Mouse (Mus musculus) CH12.LX (cell line): ENCODE results near the gene Pabpn1. TPM values are rescaled to one million over a fixed set of nuclear protein-coding genes. Genes with fewer than 3 reads are reported as not detected.

Experiments
- DNase-seq: peaks from one replicate; pipeline ENCODE4 v3.0.0-alpha.2; 2013; ENCODE audit errors: extremely low read depth
- H3K27ac ChIP-seq: 2 replicates; pipeline ENCODE4 v1.5.1; 2012; ENCODE audit warnings: low read depth, mild to moderate bottlenecking, control low read depth, moderate library complexity; ENCODE audit not compliant: insufficient read depth
- H3K27me3 ChIP-seq: replicated peaks from 2 replicates; pipeline ENCODE3; 2012; ENCODE audit warnings: inconsistent platforms
- H3K36me3 ChIP-seq, 2 experiments: replicated peaks in 1 of 2; 2 replicates each; pipeline versions ENCODE3 to v1.6.1; 2012; ENCODE audit warnings: inconsistent platforms in 1 of 2, low read length in 1 of 2, mild to moderate bottlenecking in 1 of 2, mixed read lengths in 1 of 2, moderate library complexity in 1 of 2; ENCODE audit not compliant: control insufficient read depth in 1 of 2, insufficient read depth in 1 of 2
- H3K4me1 ChIP-seq, 2 experiments: 2 replicates each; pipeline ENCODE4 v1.6.1; 2012; ENCODE audit warnings: inconsistent platforms in 1 of 2, moderate library complexity in 1 of 2; ENCODE audit not compliant: insufficient read depth in 2 of 2, control insufficient read depth in 1 of 2
- H3K4me2 ChIP-seq: 2 replicates; pipeline ENCODE4 v1.6.1; 2012; ENCODE audit warnings: low read depth, mild to moderate bottlenecking, control low read depth; ENCODE audit not compliant: poor library complexity, insufficient read depth, severe bottlenecking
- H3K4me3 ChIP-seq, 3 experiments: fragments of 150-350 bp in 1 of 3; sonication (generic) in 1 of 3; replicated peaks in 1 of 3; 2 replicates each; pipeline versions ENCODE3 to v1.5.1; 2011 to 2012; ENCODE audit warnings: low read depth in 2 of 3, low read length in 2 of 3, mild to moderate bottlenecking in 2 of 3, moderate library complexity in 2 of 3, control low read depth in 1 of 3, improper control_type of control experiment in 1 of 3, inconsistent platforms in 1 of 3, mixed read lengths in 1 of 3; ENCODE audit not compliant: poor library complexity in 1 of 3
- H3K79me2 ChIP-seq: replicated peaks from 2 replicates; pipeline ENCODE4 v1.6.1; 2012; ENCODE audit warnings: mild to moderate bottlenecking, moderate library complexity; ENCODE audit not compliant: control insufficient read depth, poor library complexity, insufficient read depth, severe bottlenecking; ENCODE audit errors: extremely low read depth
- H3K9ac ChIP-seq: 2 replicates; pipeline ENCODE4 v1.6.1; 2012; ENCODE audit warnings: low read depth, mild to moderate bottlenecking, control low read depth, moderate library complexity; ENCODE audit not compliant: insufficient read depth
- H3K9me3 ChIP-seq: replicated peaks from 2 replicates; pipeline ENCODE3; 2012; ENCODE audit warnings: low read length, inconsistent platforms, mixed read lengths
- BHLHE40 ChIP-seq: IDR thresholded peaks from 2 replicates; pipeline ENCODE4 v1.6.1; 2011; ENCODE audit warnings: mild to moderate bottlenecking, low read depth, low read length, improper control_type of control experiment
- CHD1 ChIP-seq: IDR thresholded peaks from 2 replicates; pipeline ENCODE4 v1.6.1; 2012; ENCODE audit warnings: low read depth, low read length, improper control_type of control experiment, inconsistent platforms
- CHD2 ChIP-seq: IDR thresholded peaks from 2 replicates; pipeline ENCODE4 v1.6.1; 2011; ENCODE audit warnings: low read length, improper control_type of control experiment
- CTCF ChIP-seq, 2 experiments: IDR thresholded peaks in 1 of 2; conservative IDR thresholded peaks in 1 of 2; 2 replicates each; pipeline ENCODE4 v1.5.1; 2011 to 2012; ENCODE audit warnings: low read depth in 2 of 2, low read length in 2 of 2, improper control_type of control experiment in 1 of 2, inconsistent platforms in 1 of 2, mild to moderate bottlenecking in 1 of 2, moderate library complexity in 1 of 2
- E2F4 ChIP-seq: IDR thresholded peaks from 2 replicates; pipeline ENCODE4 v1.6.1; 2011; ENCODE audit warnings: low read depth, low read length, improper control_type of control experiment; ENCODE audit not compliant: insufficient replicate concordance
- ELF1 ChIP-seq: IDR thresholded peaks from 2 replicates; pipeline ENCODE4 v1.6.1; 2014; ENCODE audit warnings: low read depth, mild to moderate bottlenecking, inconsistent platforms, low read length, improper control_type of control experiment
- ETS1 ChIP-seq: conservative IDR thresholded peaks from 2 replicates; pipeline ENCODE4 v1.6.1; 2012; ENCODE audit warnings: low read depth, mild to moderate bottlenecking, inconsistent platforms, low read length, improper control_type of control experiment, moderate library complexity
- IRF4 ChIP-seq: IDR thresholded peaks from 2 replicates; pipeline ENCODE4 v1.6.1; 2014; ENCODE audit warnings: low read depth, mild to moderate bottlenecking, inconsistent platforms, low read length, improper control_type of control experiment
- JUND ChIP-seq: conservative IDR thresholded peaks from 2 replicates; pipeline ENCODE4 v1.6.1; 2011; ENCODE audit warnings: low read depth, low read length, improper control_type of control experiment
- MAFK ChIP-seq: IDR thresholded peaks from 2 replicates; pipeline ENCODE4 v1.6.1; 2011; ENCODE audit warnings: low read length, improper control_type of control experiment; ENCODE audit not compliant: insufficient replicate concordance
- MAX ChIP-seq: IDR thresholded peaks from 2 replicates; pipeline ENCODE4 v1.6.1; 2011; ENCODE audit warnings: low read length, improper control_type of control experiment
- MAZ ChIP-seq: IDR thresholded peaks from 2 replicates; pipeline ENCODE4 v1.6.1; 2012; ENCODE audit warnings: low read depth, mild to moderate bottlenecking, inconsistent platforms, low read length, improper control_type of control experiment, moderate library complexity
- MXI1 ChIP-seq: IDR thresholded peaks from 2 replicates; pipeline ENCODE4 v1.6.1; 2011; ENCODE audit warnings: mild to moderate bottlenecking, low read depth, low read length, improper control_type of control experiment
- NELFE ChIP-seq: IDR thresholded peaks from 2 replicates; pipeline ENCODE4 v1.6.1; 2011; ENCODE audit warnings: low read depth, low read length, improper control_type of control experiment
- PAX5 ChIP-seq: IDR thresholded peaks from 2 replicates; pipeline ENCODE4 v1.6.1; 2012; ENCODE audit warnings: low read length, inconsistent platforms, mixed read lengths
- POLR2AphosphoS2 ChIP-seq: IDR thresholded peaks from 2 replicates; pipeline ENCODE4 v1.6.1; 2011; ENCODE audit warnings: low read depth, low read length, improper control_type of control experiment
- RAD21 ChIP-seq: IDR thresholded peaks from 2 replicates; pipeline ENCODE4 v1.6.1; 2011; ENCODE audit warnings: low read depth, mild to moderate bottlenecking, low read length, improper control_type of control experiment, moderate library complexity
- SMC3 ChIP-seq: IDR thresholded peaks from 2 replicates; pipeline ENCODE4 v1.6.1; 2011; ENCODE audit warnings: low read depth, low read length, improper control_type of control experiment
- UBTF ChIP-seq: IDR thresholded peaks from 2 replicates; pipeline ENCODE4 v1.6.1; 2012; ENCODE audit warnings: low read depth, mild to moderate bottlenecking, inconsistent platforms, low read length, improper control_type of control experiment, moderate library complexity
- USF1 ChIP-seq: IDR thresholded peaks from 2 replicates; pipeline ENCODE4 v1.6.1; 2014; ENCODE audit warnings: low read depth, mild to moderate bottlenecking, inconsistent platforms, low read length, improper control_type of control experiment
- USF2 ChIP-seq: conservative IDR thresholded peaks from 2 replicates; pipeline ENCODE4 v1.6.1; 2011; ENCODE audit warnings: low read depth, low read length, improper control_type of control experiment
- dilution Hi-C: fragments of 300-500 bp; cut with MboI; formaldehyde crosslinking; loops from 2 replicates; pipeline ENCODE4 v1.14.3; 2020; ENCODE audit warnings: low sequenced_read_pairs; ENCODE audit not compliant: extremely low pct_unique_long_range_greater_than_20kb, extremely low pct_ligation_motif_present
- in situ Hi-C: fragments of 300-500 bp; cut with MboI; formaldehyde crosslinking; loops from 3 replicates; pipeline ENCODE4 v1.14.3; 2019; ENCODE audit warnings: low sequenced_read_pairs, low pct_ligation_motif_present, low pct_unique_long_range_greater_than_20kb, mixed read lengths
- polyA plus RNA-seq: library from polyadenylated mRNA; unstranded; fragments of >175 nt; gene quantifications from 2 replicates; pipeline ENCODE4 v1.2.1, GENCODE M21; 2012; ENCODE audit warnings: low read depth; ENCODE audit not compliant: insufficient read length
- total RNA-seq, 2 experiments: library from RNA; depleted of rRNA; stranded (reverse); fragments of 300-350 nt in 1 of 2; fragments of >200 nt in 1 of 2; gene quantifications; 2 replicates each; pipeline ENCODE4 v1.2.3; 2012 to 2014

The Pabpn1 gene
- 56.8 and 73.7 TPM in 2 replicates for total RNA-seq (2012; rRNA removed)
- 85.5 and 88.0 TPM in 2 replicates for total RNA-seq (2014; rRNA removed)
- polyA plus RNA-seq: 275 and 302 TPM in 2 replicates

GRCm38 (mm10) chr14:54892200-54892599 is at the start of gene Pabpn1:
TSS of gene Pabpn1 (plus strand) at chr14:54892500.
- Histone ChIP-seq H3K4me2 (peak within 1 kb of the TSS; percentile 87), H3K27ac (no peak within 1 kb of the TSS), H3K9ac (peak within 1 kb of the TSS; percentile 73), H3K4me1 (peaks cover 0 to 26% of the 10 kb centered on the region in 2 experiments; a peak in 2 of 4 replicates), H3K36me3 (peaks cover 16 to 19% of the 10 kb centered on the region in 2 experiments), H3K27me3 (no peaks in the 10 kb centered on the region), H3K9me3 (no peaks in the 10 kb centered on the region), H3K79me2 (peaks cover 25% of the 10 kb centered on the region), H3K4me3 (peak within 1 kb of the TSS; percentile 61 to 81 (median 81))
- in situ Hi-C loops (no loop called here), dilution Hi-C loops (no loop called here)
- TF ChIP-seq BHLHE40: no peak
- TF ChIP-seq MXI1: no peak
- no peak for TF ChIP-seq ETS1
- no peak for TF ChIP-seq ELF1
- TF ChIP-seq MAFK: no peak
- no peak for TF ChIP-seq POLR2AphosphoS2
- TF ChIP-seq CHD2: no peak
- no peak for TF ChIP-seq PAX5
- no peak for TF ChIP-seq IRF4
- no peak for TF ChIP-seq USF2
- no peak for TF ChIP-seq MAZ
- no peak for TF ChIP-seq NELFE
- TF ChIP-seq JUND: no peak
- TF ChIP-seq UBTF: no peak
- TF ChIP-seq MAX: no peak
- DNase-seq: no peak

GRCm38 (mm10) chr14:54843461-54843860 is 48.8 kb upstream of the Pabpn1 start:
- in situ Hi-C loops: no loop called here

More at GRCm38 (mm10) chr14:54843461-54843860, 48.8 kb upstream of the Pabpn1 start:
- peak; percentile 39 for DNase-seq
- peak overlapping the region; percentile 62 for H3K4me2 ChIP-seq
- TF ChIP-seq BHLHE40 (no peak), ETS1 (no peak), JUND (no peak), E2F4 (no peak), CHD1 (no peak), USF1 (no peak), RAD21 (peak; percentile 75), SMC3 (peak; percentile 54), ELF1 (no peak), CTCF (conservative IDR thresholded peaks at IDR 0.05 in 1 of 2, IDR thresholded peaks at IDR 0.05 in 1 of 2; ENCODE audit: low read depth in 2 of 2, low read length in 2 of 2) (peak; percentile 20 to 73; a peak in 3 of 4 replicates), UBTF (no peak)
- H3K27me3 ChIP-seq: no peaks in the 10 kb centered on the region
- H3K27ac ChIP-seq: no peak overlapping the region
- peaks cover 0 to 7% of the 10 kb centered on the region in 2 experiments; a peak in 1 of 4 replicates for H3K4me1 ChIP-seq
- no peaks in the 10 kb centered on the region for H3K79me2 ChIP-seq
- H3K4me3 ChIP-seq: no peak overlapping the region
- no peaks in the 10 kb centered on the region for H3K36me3 ChIP-seq
- H3K9ac ChIP-seq: no peak overlapping the region
- no peaks in the 10 kb centered on the region for H3K9me3 ChIP-seq
- dilution Hi-C loops: no loop called here
